Mouse (Mus musculus) limb, embryonic 11.5 days (tissue): ENCODE results near the gene Gpc6. TPM values are rescaled to one million over a fixed set of nuclear protein-coding genes. Genes with fewer than 3 reads are reported as not detected.
A peak's percentile ranks its signal among the peaks of the same experiment; 100 is the strongest.

Experiments used
- ATAC-seq: fragments of 200-750 bp; cut with Nextera tagmentation; 2 replicates; pipeline ENCODE4 v1.8.0; 2017; ENCODE audit warnings: low read depth; ENCODE audit not compliant: insufficient number of reproducible peaks, low FRiP score, low TSS enrichment
- DNase-seq: peaks from one replicate; pipeline ENCODE4 v3.0.0-alpha.2; 2015; ENCODE audit warnings: low spot score
- H3K27ac ChIP-seq: fragments of 300-500 bp; sonication (generic); replicated peaks from 2 replicates; pipeline ENCODE4 v1.5.1; 2014; ENCODE audit warnings: low read depth, mild to moderate bottlenecking, low read length
- H3K27me3 ChIP-seq: fragments of 300-500 bp; sonication (generic); 2 replicates; pipeline ENCODE4 v1.6.1; 2014; ENCODE audit warnings: mild to moderate bottlenecking, low read length, mixed read lengths; ENCODE audit not compliant: control insufficient read depth, insufficient read depth
- H3K36me3 ChIP-seq: fragments of 300-500 bp; sonication (generic); 2 replicates; pipeline ENCODE4 v1.6.1; 2014; ENCODE audit warnings: mild to moderate bottlenecking, low read length, moderate library complexity, mixed read lengths; ENCODE audit not compliant: control insufficient read depth, insufficient read depth
- H3K4me1 ChIP-seq: fragments of 300-500 bp; sonication (generic); 2 replicates; pipeline ENCODE4 v1.6.1; 2014; ENCODE audit warnings: low read length, mixed read lengths; ENCODE audit not compliant: control insufficient read depth, insufficient read depth
- H3K4me2 ChIP-seq: fragments of 300-500 bp; sonication (generic); 2 replicates; pipeline ENCODE4 v1.6.1; 2014; ENCODE audit warnings: low read depth, mild to moderate bottlenecking, moderate library complexity; ENCODE audit not compliant: severe bottlenecking
- H3K4me3 ChIP-seq: fragments of 300-500 bp; sonication (generic); 2 replicates; pipeline ENCODE4 v1.5.1; 2014; ENCODE audit warnings: low read depth, low read length
- H3K9ac ChIP-seq: fragments of 300-500 bp; sonication (generic); 2 replicates; pipeline ENCODE4 v1.6.1; 2014; ENCODE audit warnings: mild to moderate bottlenecking, low read length
- H3K9me3 ChIP-seq: fragments of 300-500 bp; sonication (generic); 2 replicates; pipeline ENCODE4 v1.6.1; 2016; ENCODE audit warnings: low read length; ENCODE audit not compliant: control insufficient read depth
- WGBS: fragments of 180-500 bp; shearing (Covaris S2); extraction: QIAGEN DNeasy Blood & Tissue Kit; methylation state at CpG from one replicate; pipeline ENCODE4 v1.1.7; 2014; 5-methylcytosine and 5-hydroxymethylcytosine counted together
- polyA plus RNA-seq: library from polyadenylated mRNA; unstranded; fragments of >200 nt; fragmentation: Nextera tagmentation; extraction: Ambion mirVana; gene quantifications from 2 replicates; pipeline ENCODE4 v1.2.1, GENCODE M21; 2014

Gpc6 gene
- polyA plus RNA-seq, 1 experiment from 2014 or later, result 39.1 TPM

- peak; percentile 51; the same call in 1 of the 2 replicates for ATAC-seq
- no peak overlapping the region for H3K27ac ChIP-seq
- no peaks in the 10 kb centered on the region for H3K36me3 ChIP-seq
- H3K27me3 ChIP-seq, result no peaks in the 10 kb centered on the region
- no peak overlapping the region for H3K4me3 ChIP-seq
- H3K4me2 ChIP-seq, result no peak overlapping the region
- no peaks in the 10 kb centered on the region for H3K9me3 ChIP-seq
- no peaks in the 10 kb centered on the region for H3K4me1 ChIP-seq
- no peak overlapping the region for H3K9ac ChIP-seq
- peak; percentile 49 for DNase-seq
- WGBS, result 66% methylated on average over 14 of the region's 14 CpGs
These were observed 709.3 kb downstream of the Gpc6 start for GRCm38 (mm10) chr14:117634238-117634940.

- Histone ChIP-seq H3K27ac (no peak overlapping the region), H3K4me2 (no peak overlapping the region), H3K36me3 (no peaks in the 10 kb centered on the region), H3K4me1 (no peaks in the 10 kb centered on the region), H3K4me3 (no peak overlapping the region), H3K9ac (no peak overlapping the region), H3K27me3 (no peaks in the 10 kb centered on the region), H3K9me3 (no peaks in the 10 kb centered on the region)
- DNase-seq, result no peak
- WGBS, result 79% methylated on average over 2 of the region's 2 CpGs
- no peak for ATAC-seq
These were observed 716.7 kb downstream of the Gpc6 start for GRCm38 (mm10) chr14:117641853-117642252.

GRCm38 (mm10) chr14:117643069-117643468, 718.0 kb downstream of the Gpc6 start:
- H3K4me2 ChIP-seq, result no peak overlapping the region
- ATAC-seq, result no peak

GRCm38 (mm10) chr14:117648199-117648960, 723.3 kb downstream of the Gpc6 start:
- Histone ChIP-seq H3K36me3 (no peaks in the 10 kb centered on the region), H3K27ac (no peak overlapping the region), H3K9ac (no peak overlapping the region), H3K4me3 (no peak overlapping the region), H3K27me3 (no peaks in the 10 kb centered on the region), H3K4me1 (no peaks in the 10 kb centered on the region), H3K9me3 (no peaks in the 10 kb centered on the region), H3K4me2 (no peak overlapping the region)
- ATAC-seq, result no peak
- WGBS, result 72% methylated on average over 9 of the region's 9 CpGs
- DNase-seq, result no peak

More at GRCm38 (mm10) chr14:117643069-117643468, 718.0 kb downstream of the Gpc6 start:
- 83% methylated on average over 1 of the region's 1 CpGs for WGBS
- Histone ChIP-seq H3K4me1 (no peaks in the 10 kb centered on the region), H3K36me3 (no peaks in the 10 kb centered on the region), H3K27ac (no peak overlapping the region), H3K9ac (no peak overlapping the region), H3K27me3 (no peaks in the 10 kb centered on the region), H3K9me3 (no peaks in the 10 kb centered on the region), H3K4me3 (no peak overlapping the region)
- DNase-seq, result no peak

- Histone ChIP-seq H3K4me2 (no peak overlapping the region), H3K4me3 (no peak overlapping the region), H3K27ac (no peak overlapping the region), H3K36me3 (no peaks in the 10 kb centered on the region), H3K9ac (no peak overlapping the region), H3K4me1 (no peaks in the 10 kb centered on the region), H3K27me3 (no peaks in the 10 kb centered on the region), H3K9me3 (no peaks in the 10 kb centered on the region)
- 94% methylated on average over 4 of the region's 4 CpGs for WGBS
- no peak for DNase-seq
- ATAC-seq, result no peak
These were observed 725.0 kb downstream of the Gpc6 start for GRCm38 (mm10) chr14:117650141-117650540.

- DNase-seq (no peak), ATAC-seq (no peak)
- no peak overlapping the region for H3K4me3 ChIP-seq
- H3K9me3 ChIP-seq, result no peaks in the 10 kb centered on the region
- no peaks in the 10 kb centered on the region for H3K36me3 ChIP-seq
- 31% methylated on average over 4 of the region's 4 CpGs for WGBS
- H3K27ac ChIP-seq, result no peak overlapping the region
- H3K27me3 ChIP-seq, result no peaks in the 10 kb centered on the region
- no peak overlapping the region for H3K4me2 ChIP-seq
- no peaks in the 10 kb centered on the region for H3K4me1 ChIP-seq
- H3K9ac ChIP-seq, result no peak overlapping the region
These were observed 726.2 kb downstream of the Gpc6 start for GRCm38 (mm10) chr14:117651271-117651670.

GRCm38 (mm10) chr14:117651938-117652337, 726.8 kb downstream of the Gpc6 start:
- Histone ChIP-seq H3K4me1 (no peaks in the 10 kb centered on the region), H3K36me3 (no peaks in the 10 kb centered on the region), H3K9ac (no peak overlapping the region), H3K4me2 (no peak overlapping the region), H3K27ac (no peak overlapping the region), H3K9me3 (no peaks in the 10 kb centered on the region), H3K4me3 (no peak overlapping the region), H3K27me3 (no peaks in the 10 kb centered on the region)
- ATAC-seq (no peak), DNase-seq (no peak)
- 52% methylated on average over 2 of the region's 2 CpGs for WGBS

- no peak for ATAC-seq
- 90% methylated on average over 6 of the region's 6 CpGs for WGBS
These were observed 730.3 kb downstream of the Gpc6 start for GRCm38 (mm10) chr14:117655382-117655781.

More at GRCm38 (mm10) chr14:117655382-117655781, 730.3 kb downstream of the Gpc6 start:
- Histone ChIP-seq H3K36me3 (no peaks in the 10 kb centered on the region), H3K4me3 (no peak overlapping the region), H3K4me1 (no peaks in the 10 kb centered on the region), H3K9me3 (no peaks in the 10 kb centered on the region), H3K9ac (no peak overlapping the region), H3K27ac (no peak overlapping the region), H3K27me3 (no peaks in the 10 kb centered on the region), H3K4me2 (no peak overlapping the region)
- no peak for DNase-seq
